Mouse (Mus musculus): ENCODE measurements around the gene Ceacam2.
"Not testable (repeated sequence)": the region's sequence is repeated elsewhere in the genome, so short reads cannot be mapped to it uniquely, and the experiment has no call there.

DNA sequence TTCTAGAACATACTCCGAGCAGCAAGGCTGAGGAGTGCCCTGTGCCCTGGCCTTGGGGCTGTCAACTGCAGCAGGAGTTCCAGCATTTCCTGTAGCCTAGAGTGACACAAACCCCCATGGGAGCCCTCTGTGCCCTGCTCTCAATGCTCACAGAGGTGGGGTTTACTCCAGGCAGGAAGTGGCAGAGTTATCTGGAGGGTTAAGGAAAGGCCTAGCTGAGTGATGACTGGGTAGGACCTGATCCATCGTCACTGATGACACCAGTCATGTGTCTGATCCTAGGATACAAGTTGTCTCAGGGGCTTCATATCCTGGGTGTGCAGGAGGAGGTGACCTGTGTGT, 61.9 kb downstream of the Ceacam2 start:
- not testable (repeated sequence) for TF ChIP-seq CTCF (IDR thresholded peaks at IDR 0.05; ENCODE audit: low read depth, low read length); TAL1 (conservative IDR thresholded peaks at IDR 0.05; ENCODE audit: low read depth, low read length); POLR2AphosphoS5 (IDR thresholded peaks at IDR 0.05; ENCODE audit: insufficient replicate concordance, low read depth, low read length); GATA1 (IDR thresholded peaks at IDR 0.05; ENCODE audit: borderline replicate concordance, low read length)

Measured in G1E (cell line).